Comparison of ENCODE assay signal across 8 mouse cellular contexts in the genomic region with DNA sequence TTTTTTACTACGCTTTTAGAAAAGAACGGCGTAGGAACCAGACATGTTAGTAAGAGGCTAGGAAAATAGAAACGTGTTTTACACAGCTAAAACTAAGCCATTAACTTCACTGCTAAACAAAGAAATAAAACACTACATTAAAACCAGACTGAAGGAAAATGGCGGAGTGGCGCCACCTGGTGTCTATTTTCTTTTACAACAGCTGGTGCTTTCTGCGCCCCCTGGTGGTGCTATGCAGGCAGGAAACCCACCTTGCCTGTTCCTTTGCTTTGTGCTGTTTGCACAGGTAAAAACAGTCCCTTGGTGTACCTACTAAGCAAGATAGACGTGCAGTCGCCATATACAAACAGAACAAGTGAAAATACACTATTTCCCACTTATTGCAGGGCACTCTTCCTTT.
A peak's percentile ranks its signal among the peaks of the same experiment; 100 is the strongest.
DNase-seq lines count a peak whose midpoint lies in the region; ATAC-seq and TF ChIP-seq lines count a peak whose summit lies in the region.

No protein-coding gene starts in this region.

- H3K9me3 ChIP-seq in heart, embryonic 12.5 days (replicated peaks): no peaks in the 10 kb centered on the region
- no peaks in the 10 kb centered on the region for H3K9me3 ChIP-seq in neural tube, embryonic 11.5 days (ENCODE audit: control insufficient read depth, low read length)

- intact Hi-C loops in heart, postnatal 25 days (cut with DNase I): loop anchor here (1.0 to 5.0 kb wide), 2 partner anchors 100 to 129 kb away; no protein-coding TSS in a partner anchor
- intact Hi-C loops in left cerebral cortex, postnatal 10 days (cut with DNase I): loop anchor here (1.0 kb wide), 1 partner anchor 129 kb away; no protein-coding TSS in a partner anchor

- 24% methylated on average over 9 of the region's 9 CpGs for WGBS in heart, embryonic 12.5 days
- WGBS in neural tube, embryonic 11.5 days: 30% methylated on average over 9 of the region's 9 CpGs

- H3K4me2 ChIP-seq in heart, embryonic 12.5 days: no peak overlapping the region
- H3K4me2 ChIP-seq in neural tube, embryonic 11.5 days (ENCODE audit: low read depth): no peak overlapping the region

- no peak overlapping the region for H3K27ac ChIP-seq in heart, embryonic 12.5 days (ENCODE audit: poor library complexity, severe bottlenecking)
- H3K27ac ChIP-seq in cortical plate, adult 2 months (ENCODE audit: insufficient read depth, low read length): no peak overlapping the region
- H3K27ac ChIP-seq in neural tube, embryonic 11.5 days (ENCODE audit: low read depth, low read length): no peak overlapping the region

- no peaks in the 10 kb centered on the region for H3K36me3 ChIP-seq in heart, embryonic 12.5 days
- no peaks in the 10 kb centered on the region for H3K36me3 ChIP-seq in neural tube, embryonic 11.5 days (ENCODE audit: control insufficient read depth, insufficient read depth, low read length)

- ATAC-seq in heart, embryonic 12.5 days (ENCODE audit: insufficient number of reproducible peaks, low FRiP score): no peak
- ATAC-seq in neural tube, embryonic 11.5 days (ENCODE audit: insufficient read depth, low FRiP score, low TSS enrichment): no peak

- H3K9ac ChIP-seq in heart, embryonic 12.5 days: no peak overlapping the region
- H3K9ac ChIP-seq in neural tube, embryonic 11.5 days (ENCODE audit: low read length): no peak overlapping the region

- no peak for TF ChIP-seq POLR2A in cortical plate, adult 2 months (IDR thresholded peaks at IDR 0.05; ENCODE audit: extremely low read depth, insufficient read depth, low read length)

- peaks cover 19% of the 10 kb centered on the region for H3K27me3 ChIP-seq in heart, embryonic 12.5 days (replicated peaks)
- H3K27me3 ChIP-seq in neural tube, embryonic 11.5 days (ENCODE audit: control insufficient read depth, insufficient read depth, low read length): no peaks in the 10 kb centered on the region

- H3K4me1 ChIP-seq in heart, embryonic 12.5 days (replicated peaks): peaks cover 10% of the 10 kb centered on the region
- H3K4me1 ChIP-seq in cortical plate, adult 2 months (ENCODE audit: control insufficient read depth, insufficient read depth, low read length): no peaks in the 10 kb centered on the region
- H3K4me1 ChIP-seq in neural tube, embryonic 11.5 days (ENCODE audit: control insufficient read depth, insufficient read depth, low read length): no peaks in the 10 kb centered on the region

- DNase-seq in heart, adult 18-20 months: peak; percentile 47 to 88
- peak; percentile 85 for DNase-seq in adipocyte (ENCODE audit: low spot score)
- peak; percentile 23 for DNase-seq in heart, postnatal 25 days (ENCODE audit: low spot score)
- DNase-seq in left cerebral cortex, postnatal 10 days (ENCODE audit: extremely low spot score in 1 of 2, low spot score in 2 of 2): peak; percentile 63 to 69
- DNase-seq in neural tube, embryonic 11.5 days (ENCODE audit: low spot score): peak; percentile 80
- peak; percentile 64 for DNase-seq in thymus, postnatal 0 days (ENCODE audit: low spot score)

- no peak overlapping the region for H3K4me3 ChIP-seq in heart, embryonic 12.5 days
- no peak overlapping the region for H3K4me3 ChIP-seq in cortical plate, adult 2 months (ENCODE audit: insufficient read depth, low read length)
- H3K4me3 ChIP-seq in neural tube, embryonic 11.5 days (ENCODE audit: low read depth, low read length): no peak overlapping the region

- TF ChIP-seq CTCF in cortical plate, adult 2 months (IDR thresholded peaks at IDR 0.05; ENCODE audit: extremely low read depth, insufficient read depth, low read length): peak; percentile 99

Comparison
In these comparisons a context has a peak if more than half of its experiments do, and no peak if none do; other contexts are left out.
1. DNase-seq: peak in every context shown above with its lines; median percentile 85 in adipocyte; 80 in neural tube, embryonic 11.5 days; 68 in heart, adult 18-20 months; 66 in left cerebral cortex, postnatal 10 days; 64 in thymus, postnatal 0 days; 23 in heart, postnatal 25 days.